ENCODE assay signal across 8 mouse cellular contexts in genomic region chr6:97210191-97210961, GRCm38 (mm10). TPM values are rescaled to one million over a fixed set of nuclear protein-coding genes. Genes with fewer than 3 reads are reported as not detected.
DNase-seq lines count a peak whose midpoint lies in the region; ATAC-seq and TF ChIP-seq lines count a peak whose summit lies in the region.

Gene Arl6ip5, plus strand, starts transcription at chr6:97210689.

- H3K9me3 ChIP-seq in heart, embryonic 12.5 days (replicated peaks): no peaks in the 10 kb centered on the region; the same call in 1 of the 2 replicates
- no peaks in the 10 kb centered on the region for H3K9me3 ChIP-seq in kidney, postnatal 0 days (replicated peaks; ENCODE audit: low read length)
- H3K9me3 ChIP-seq in liver, embryonic 11.5 days (ENCODE audit: control insufficient read depth, low read length): no peaks in the 10 kb centered on the region
- no peaks in the 10 kb centered on the region for H3K9me3 ChIP-seq in stomach, embryonic 15.5 days

- H3K4me3 ChIP-seq in heart, embryonic 12.5 days: peak within 1 kb of the TSS; percentile 87
- peak within 1 kb of the TSS; percentile 85 for H3K4me3 ChIP-seq in kidney, postnatal 0 days (replicated peaks; ENCODE audit: low read depth, low read length)
- peak within 1 kb of the TSS; percentile 77 for H3K4me3 ChIP-seq in liver, embryonic 11.5 days (ENCODE audit: low read depth, low read length)
- H3K4me3 ChIP-seq in stomach, embryonic 15.5 days (replicated peaks): peak within 1 kb of the TSS; percentile 60

- H3K4me2 ChIP-seq in heart, embryonic 12.5 days: peak within 1 kb of the TSS; percentile 79
- H3K4me2 ChIP-seq in kidney, postnatal 0 days (ENCODE audit: low read length): peak within 1 kb of the TSS; percentile 92
- peak within 1 kb of the TSS; percentile 88 for H3K4me2 ChIP-seq in liver, embryonic 11.5 days
- H3K4me2 ChIP-seq in stomach, embryonic 15.5 days: peak within 1 kb of the TSS; percentile 69

- peak; percentile 83 for ATAC-seq in erythroid progenitor cell, adult 5-6 weeks (replicated peaks; ENCODE audit: low FRiP score, poor library complexity, severe bottlenecking)
- peak; percentile 71 for ATAC-seq in heart, embryonic 12.5 days (ENCODE audit: insufficient number of reproducible peaks, low FRiP score)
- peak; percentile 86 for ATAC-seq in kidney, postnatal 0 days (replicated peaks; ENCODE audit: low FRiP score, low read depth)
- ATAC-seq in liver, embryonic 11.5 days (replicated peaks; ENCODE audit: low FRiP score): peak; percentile 65
- ATAC-seq in stomach, embryonic 15.5 days (ENCODE audit: insufficient read depth, low FRiP score, low read depth): peak; percentile 71

- peaks cover 32% of the 10 kb centered on the region for H3K4me1 ChIP-seq in heart, embryonic 12.5 days (replicated peaks)
- peaks cover 7% of the 10 kb centered on the region; the same call in 1 of the 2 replicates for H3K4me1 ChIP-seq in kidney, postnatal 0 days (replicated peaks; ENCODE audit: insufficient read depth, low read length)
- peaks cover 20% of the 10 kb centered on the region for H3K4me1 ChIP-seq in liver, embryonic 11.5 days (replicated peaks; ENCODE audit: control insufficient read depth, insufficient read depth, low read length)
- H3K4me1 ChIP-seq in stomach, embryonic 15.5 days: peaks cover 9% of the 10 kb centered on the region; the same call in 1 of the 2 replicates

- WGBS in heart, embryonic 12.5 days: 10% methylated on average over 32 of the region's 32 CpGs
- 10% methylated on average over 32 of the region's 32 CpGs for WGBS in kidney, postnatal 0 days
- WGBS in liver, embryonic 11.5 days: 10% methylated on average over 32 of the region's 32 CpGs
- 9% methylated on average over 32 of the region's 32 CpGs for WGBS in stomach, embryonic 15.5 days

- no peak; the same call in 1 of the 2 replicates for TF ChIP-seq CTCF in kidney, postnatal 0 days (IDR thresholded peaks at IDR 0.05; ENCODE audit: low read depth)

- peaks cover 8% of the 10 kb centered on the region for H3K36me3 ChIP-seq in heart, embryonic 12.5 days
- no peaks in the 10 kb centered on the region for H3K36me3 ChIP-seq in kidney, postnatal 0 days (ENCODE audit: insufficient read depth, low read length)
- H3K36me3 ChIP-seq in liver, embryonic 11.5 days (ENCODE audit: control insufficient read depth, insufficient read depth, low read length): 0 out of 2 replicates have a peak, but pooled peaks cover 6% of the 10 kb centered on the region
- no peaks in the 10 kb centered on the region; the same call in 1 of the 2 replicates for H3K36me3 ChIP-seq in stomach, embryonic 15.5 days

- H3K27ac ChIP-seq in heart, embryonic 12.5 days (ENCODE audit: poor library complexity, severe bottlenecking): peak within 1 kb of the TSS; percentile 60
- H3K27ac ChIP-seq in kidney, postnatal 0 days: peak within 1 kb of the TSS; percentile 77
- H3K27ac ChIP-seq in liver, embryonic 11.5 days (ENCODE audit: low read depth, low read length): peak within 1 kb of the TSS; percentile 10
- peak within 1 kb of the TSS; percentile 76 for H3K27ac ChIP-seq in stomach, embryonic 15.5 days

- H3K27me3 ChIP-seq in heart, embryonic 12.5 days (replicated peaks): no peaks in the 10 kb centered on the region
- H3K27me3 ChIP-seq in kidney, postnatal 0 days (ENCODE audit: insufficient read depth, low read length): no peaks in the 10 kb centered on the region
- no peaks in the 10 kb centered on the region for H3K27me3 ChIP-seq in liver, embryonic 11.5 days (replicated peaks; ENCODE audit: control insufficient read depth, insufficient read depth, low read length)
- H3K27me3 ChIP-seq in stomach, embryonic 15.5 days (replicated peaks): no peaks in the 10 kb centered on the region

- peak within 1 kb of the TSS; percentile 94 for H3K9ac ChIP-seq in heart, embryonic 12.5 days
- peak within 1 kb of the TSS; percentile 71 for H3K9ac ChIP-seq in kidney, postnatal 0 days (ENCODE audit: low read depth, low read length)
- H3K9ac ChIP-seq in liver, embryonic 11.5 days (ENCODE audit: low read depth, low read length): peak within 1 kb of the TSS; percentile 83
- peak within 1 kb of the TSS; percentile 54; the same call in 1 of the 2 replicates for H3K9ac ChIP-seq in stomach, embryonic 15.5 days

- DNase-seq in CD4-positive helper T cell, adult 2 months (ENCODE audit: low read depth, low spot score): peak; percentile 95
- peak; percentile 84 for DNase-seq in brain, embryonic 18.5 days (ENCODE audit: low read depth, low spot score)
- peak; percentile 97 for DNase-seq in kidney, postnatal 0 days (ENCODE audit: low spot score)
- peak; percentile 85 for DNase-seq in liver, embryonic 11.5 days (ENCODE audit: low spot score)
- DNase-seq in naive thymus-derived CD4-positive, alpha-beta T cell, adult 2 months (ENCODE audit: low read depth): peak; percentile 94

RNA-seq across cellular contexts. Expression of gene Arl6ip5, which starts in this region (rescaled TPM):
- total RNA-seq in erythroid progenitor cell, adult 5-6 weeks (2015; ENCODE audit: low replicate concordance): 13.0 and 18.4 TPM in 2 replicates
- 16.7 and 22.1 TPM in 2 replicates for total RNA-seq in erythroid progenitor cell, adult 5-6 weeks (2017; ENCODE audit: low replicate concordance)
- polyA plus RNA-seq in heart, embryonic 12.5 days (2016; fragmentation: Nextera tagmentation; extraction: Ambion mirVana): 96.9 and 97.9 TPM in 2 replicates
- 64.9 and 72.3 TPM in 2 replicates for polyA plus RNA-seq in kidney, postnatal 0 days (2015; fragmentation: Nextera tagmentation; extraction: Ambion mirVana)
- polyA plus RNA-seq in liver, embryonic 11.5 days (2014; fragmentation: Nextera tagmentation; extraction: Ambion mirVana): 36.4 and 38.6 TPM in 2 replicates
- 70.1 and 71.4 TPM in 2 replicates for polyA plus RNA-seq in stomach, embryonic 15.5 days (2015; fragmentation: Nextera tagmentation; extraction: Ambion mirVana)

Comparison
In these comparisons a context has a peak if more than half of its experiments do, and no peak if none do; other contexts are left out.
1. Peak in every context shown above with its lines: DNase-seq, ATAC-seq, H3K4me3 ChIP-seq and H3K27ac ChIP-seq.
2. H3K27ac ChIP-seq: peak in every context shown above with its lines; median percentile 77 in kidney, postnatal 0 days; 76 in stomach, embryonic 15.5 days; 60 in heart, embryonic 12.5 days; 10 in liver, embryonic 11.5 days.